Mouse (Mus musculus): ENCODE measurements around the gene Snd1.

Gene Snd1

DNA sequence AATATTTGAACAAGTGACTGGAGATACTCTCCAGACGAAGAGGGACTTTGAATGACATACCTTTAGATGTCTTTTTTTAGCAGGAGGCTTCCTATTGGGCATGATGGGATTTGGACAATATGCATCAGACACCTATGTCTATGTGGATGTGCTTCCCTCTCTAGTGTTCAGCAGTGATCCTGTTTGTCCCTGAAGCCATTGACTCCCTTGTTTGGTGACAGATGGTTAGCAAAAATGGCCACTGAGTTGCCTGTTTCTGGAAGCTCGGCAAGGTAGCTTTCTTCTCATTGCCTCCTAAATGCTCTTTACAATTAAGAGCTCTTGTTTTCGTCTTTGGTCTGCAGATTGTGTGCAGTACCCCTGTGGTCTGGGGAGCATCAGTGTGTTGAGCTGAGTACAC, 158.7 kb downstream of the Snd1 start:
- no peak for DNase-seq (ENCODE audit: low read depth, low spot score)

DNA sequence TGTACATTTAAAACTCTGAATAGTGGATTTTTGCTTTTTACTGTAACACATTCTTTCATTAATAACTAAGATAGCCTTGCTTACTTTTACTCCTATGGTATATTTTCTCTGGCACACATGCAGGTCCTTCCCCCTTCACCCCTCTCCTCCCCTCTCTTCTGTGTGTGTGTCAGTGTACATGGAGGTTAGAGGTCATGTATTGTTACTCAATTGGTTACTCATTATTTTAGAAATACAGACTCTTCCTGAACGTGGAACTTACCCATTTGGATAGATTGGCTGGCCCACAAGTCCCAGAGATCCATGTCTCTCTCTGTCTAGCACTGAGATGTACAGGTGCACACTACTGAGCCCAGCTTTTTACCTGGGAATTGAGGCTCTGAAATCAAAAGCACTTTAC, 160.2 kb downstream of the Snd1 start:
- no peak for DNase-seq (ENCODE audit: low read depth, low spot score)

DNA sequence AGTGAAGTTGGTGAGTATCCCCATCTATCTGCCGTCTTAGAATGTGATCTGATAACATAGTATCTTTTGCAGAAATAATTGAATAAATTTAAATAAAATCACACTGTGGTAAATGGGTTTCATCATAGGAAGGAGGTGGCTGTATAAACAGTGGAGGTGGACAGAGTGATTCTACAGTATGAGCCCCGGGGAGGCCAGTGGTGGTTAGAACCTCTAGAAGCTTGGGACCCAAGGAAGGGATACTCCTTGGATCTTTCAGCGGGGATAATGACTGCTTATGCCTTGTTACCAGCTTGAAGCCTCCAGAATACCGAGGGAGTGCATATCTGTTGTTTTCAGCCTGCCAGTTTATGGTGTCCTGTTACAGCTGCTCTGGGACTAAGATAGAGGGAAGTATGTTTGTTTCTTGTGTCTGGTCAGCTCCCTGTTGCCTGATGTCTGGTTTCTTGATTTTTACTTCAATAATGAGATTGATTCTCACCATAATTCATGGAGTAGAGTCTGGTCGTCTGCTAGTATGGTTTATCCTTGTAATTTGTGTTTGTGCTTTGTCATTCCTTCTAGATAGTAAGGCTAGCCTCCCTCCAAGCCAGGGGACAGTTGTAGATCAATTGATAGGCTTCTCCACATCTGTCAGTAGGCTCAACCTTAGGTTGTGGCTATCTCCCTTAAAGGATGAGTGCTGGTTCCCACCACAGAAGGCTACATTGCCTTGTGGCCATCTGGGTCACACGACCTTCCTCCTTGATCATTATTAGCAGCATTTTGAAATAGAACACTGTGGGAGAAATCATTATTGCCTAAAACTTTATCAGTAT, 160.8 kb downstream of the Snd1 start:
- no peak for DNase-seq (ENCODE audit: low read depth, low spot score)

DNA sequence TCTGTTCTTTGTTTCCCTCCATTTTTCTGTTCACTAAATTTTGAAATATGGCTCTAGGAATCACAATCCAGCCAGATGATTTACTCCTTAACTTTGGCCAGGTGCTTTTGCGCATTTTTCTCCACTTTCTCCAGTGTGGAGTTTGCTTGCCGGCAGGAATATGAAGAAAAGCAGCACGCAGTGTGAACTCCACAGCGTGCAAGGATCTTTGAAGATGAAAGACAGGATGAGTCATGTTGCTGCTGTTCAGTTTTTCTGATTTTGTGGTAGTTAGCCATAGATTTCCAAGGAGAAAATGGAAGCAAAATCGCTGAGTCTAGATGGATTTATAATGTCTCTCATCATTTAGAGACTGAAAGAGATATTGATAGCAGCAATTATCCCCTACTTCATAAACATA, 165.1 kb downstream of the Snd1 start:
- DNase-seq (ENCODE audit: low read depth, low spot score): no peak

DNA sequence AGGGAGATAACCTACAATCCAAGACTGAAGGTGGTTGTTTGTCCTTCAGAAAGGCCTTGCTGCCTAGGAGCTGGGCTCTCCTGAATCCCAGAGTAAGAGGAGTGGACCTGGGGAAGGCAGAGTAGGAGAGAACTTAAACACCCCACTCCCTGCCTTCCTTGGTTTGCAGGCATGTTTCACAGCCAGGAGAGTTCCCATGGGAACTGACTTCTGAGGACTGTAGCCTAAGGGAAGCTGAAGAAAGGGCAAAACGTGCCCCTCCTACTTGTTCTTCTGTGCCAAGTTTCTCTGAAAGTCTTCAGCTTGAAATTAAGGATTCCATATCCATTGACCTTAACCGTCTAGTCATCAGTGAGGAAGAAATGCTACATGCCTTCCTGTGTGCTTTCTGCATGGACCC, 168.0 kb downstream of the Snd1 start:
- DNase-seq (ENCODE audit: low read depth, low spot score): no peak

DNA sequence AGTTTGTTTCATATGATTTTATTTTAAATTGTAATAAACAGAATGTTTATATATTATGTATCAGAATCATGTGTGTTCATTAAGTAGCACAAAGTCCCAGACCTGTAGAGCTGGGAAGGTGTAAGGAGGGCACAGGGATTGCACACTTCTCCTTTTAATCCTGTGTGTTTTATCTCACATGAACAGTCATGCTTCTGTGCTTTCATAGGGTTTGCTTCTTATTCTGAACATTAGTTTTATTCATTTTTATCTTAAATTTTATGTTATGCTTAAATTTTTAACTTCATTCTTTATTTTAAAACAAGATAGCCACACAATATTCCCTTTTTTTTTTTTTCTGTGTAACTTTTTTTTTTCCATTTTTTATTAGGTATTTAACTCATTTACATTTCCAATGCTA, 170.3 kb downstream of the Snd1 start:
- DNase-seq (ENCODE audit: low read depth, low spot score): no peak

DNA sequence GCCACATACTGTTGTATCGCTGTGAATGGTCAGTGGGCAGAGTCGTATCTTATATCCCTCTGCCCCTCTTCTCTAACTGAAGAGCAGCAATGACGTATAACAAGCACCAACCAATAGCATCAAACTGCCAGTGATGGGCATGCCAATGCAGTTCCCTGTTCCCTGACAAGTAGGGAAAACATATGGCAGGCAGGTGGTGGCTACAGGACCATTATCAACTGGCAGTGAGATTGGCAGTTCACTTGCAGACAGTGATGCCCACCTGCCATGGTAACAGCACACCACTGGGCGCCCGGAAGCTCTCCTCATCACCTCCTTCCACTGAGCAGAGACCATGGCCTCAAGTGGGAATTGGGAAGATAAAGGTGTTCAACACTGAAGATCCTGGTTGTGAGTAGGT, 181.6 kb downstream of the Snd1 start:
- DNase-seq (ENCODE audit: low read depth, low spot score): no peak

DNA sequence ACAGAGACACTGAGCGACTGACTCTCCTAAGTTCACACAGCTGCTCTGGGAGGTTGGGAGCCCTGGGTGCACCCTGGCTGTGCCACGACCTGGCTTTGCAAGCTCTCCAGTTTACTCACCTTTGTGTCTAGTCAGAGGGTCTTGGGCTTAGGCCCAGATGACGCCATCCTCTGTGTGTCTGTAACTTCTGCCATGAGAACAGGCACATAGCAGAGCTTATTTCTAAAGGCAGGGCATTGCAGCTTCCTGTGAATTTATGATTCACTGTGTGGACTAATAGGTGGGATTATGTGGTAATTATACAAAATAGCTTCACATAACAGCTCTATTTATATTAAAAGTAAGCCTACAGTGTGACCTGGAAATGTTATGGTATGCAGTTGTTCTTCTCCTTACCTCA, 188.1 kb downstream of the Snd1 start:
- no peak for DNase-seq (ENCODE audit: low read depth, low spot score)

DNA sequence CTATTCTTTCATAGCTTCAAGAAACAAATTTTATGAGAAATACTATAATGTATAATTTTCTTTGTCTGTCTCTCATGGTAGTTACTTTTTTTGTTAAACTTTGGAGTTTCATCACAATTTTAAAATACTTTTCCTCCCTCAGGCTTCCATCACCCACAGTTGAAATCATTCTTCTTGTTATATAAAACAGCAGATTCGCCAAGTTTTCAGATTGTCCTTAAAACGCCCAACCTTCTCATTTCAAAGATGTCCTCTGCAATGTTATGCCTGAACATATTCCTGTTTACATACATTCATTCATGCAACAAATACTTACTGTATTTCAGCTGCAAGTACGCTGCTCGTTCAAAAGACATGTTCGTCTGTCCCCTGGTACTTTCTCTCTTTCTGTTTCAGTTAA, 188.7 kb downstream of the Snd1 start:
- no peak for DNase-seq (ENCODE audit: low read depth, low spot score)

DNA sequence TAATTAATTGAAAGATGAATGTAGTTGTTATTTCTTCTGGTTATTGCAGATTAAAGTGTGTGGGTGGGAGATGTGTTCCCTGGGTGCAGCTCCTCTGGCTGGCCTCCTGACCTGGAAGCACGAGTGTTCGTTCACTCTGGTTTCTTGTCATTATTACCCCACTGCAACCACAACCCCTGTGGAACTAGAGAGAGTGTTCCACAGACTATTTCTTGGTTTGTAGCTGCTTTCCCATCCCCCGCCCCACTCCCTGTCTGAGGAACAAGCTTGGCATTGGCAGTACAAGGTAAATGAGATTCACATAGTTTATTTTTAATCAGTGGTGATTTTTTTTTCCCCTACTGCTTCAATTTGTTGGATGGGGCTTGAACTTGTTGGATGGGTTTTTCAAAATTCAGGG, 189.8 kb downstream of the Snd1 start:
- no peak for DNase-seq (ENCODE audit: low read depth, low spot score)

DNA sequence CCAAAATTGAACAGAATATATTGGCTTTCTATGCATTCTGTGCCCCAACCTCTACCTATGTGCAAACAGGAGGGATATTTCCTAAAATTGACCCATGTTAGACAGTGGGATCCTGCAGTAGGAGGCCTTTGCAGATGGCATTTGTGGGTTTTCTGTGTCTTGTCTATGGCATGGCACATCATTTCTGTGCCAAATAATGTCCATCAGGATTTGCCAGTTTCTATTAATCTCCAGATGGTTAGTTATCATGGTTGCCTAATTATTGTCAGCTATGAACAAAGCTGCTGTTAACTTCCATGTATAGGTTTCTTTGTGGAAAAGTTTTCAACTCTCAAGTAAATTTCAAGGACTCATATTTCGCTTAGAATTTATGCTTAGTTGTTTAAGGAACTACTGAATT, 192.6 kb downstream of the Snd1 start:
- no peak for DNase-seq (ENCODE audit: low read depth, low spot score)

DNA sequence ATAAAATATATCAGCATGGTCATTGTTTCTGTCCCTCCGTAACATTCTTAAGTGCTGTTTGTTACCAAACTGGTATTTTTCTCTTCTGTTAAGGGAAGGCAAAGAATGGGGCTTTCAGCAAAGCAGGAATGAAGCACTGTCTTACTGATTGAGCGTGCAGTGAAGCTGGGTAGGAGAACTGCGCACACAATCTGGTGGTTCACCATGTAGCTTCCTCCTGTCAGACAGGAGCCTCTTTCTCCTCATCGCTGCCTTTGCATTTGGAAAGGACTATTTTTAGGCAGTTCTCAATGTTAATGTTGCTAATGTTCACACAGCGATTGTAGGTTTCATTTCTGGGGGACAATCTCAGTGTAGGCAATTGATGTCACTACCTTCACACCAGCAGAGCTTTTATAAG, 194.3 kb downstream of the Snd1 start:
- DNase-seq (ENCODE audit: low read depth, low spot score): no peak

DNA sequence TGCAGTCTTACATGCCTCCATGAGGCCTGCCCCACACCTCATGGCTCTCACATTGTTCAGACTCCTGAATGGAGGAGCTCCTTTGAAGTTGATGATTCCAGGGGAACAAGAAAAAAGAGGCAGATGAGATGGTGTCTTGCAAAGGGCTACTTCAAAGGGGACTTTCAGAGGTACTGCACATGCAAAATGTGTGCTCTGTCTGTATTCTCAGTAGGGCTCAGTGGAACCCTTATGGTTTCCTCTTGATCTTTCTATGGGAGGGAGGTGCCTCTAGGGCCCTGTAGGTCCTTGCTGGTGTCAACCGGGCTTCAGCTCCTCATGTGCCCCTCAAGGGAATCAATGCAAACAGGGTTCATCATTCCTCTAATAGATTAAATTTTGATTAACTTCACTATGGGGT, 197.4 kb downstream of the Snd1 start:
- no peak for DNase-seq (ENCODE audit: low read depth, low spot score)

DNA sequence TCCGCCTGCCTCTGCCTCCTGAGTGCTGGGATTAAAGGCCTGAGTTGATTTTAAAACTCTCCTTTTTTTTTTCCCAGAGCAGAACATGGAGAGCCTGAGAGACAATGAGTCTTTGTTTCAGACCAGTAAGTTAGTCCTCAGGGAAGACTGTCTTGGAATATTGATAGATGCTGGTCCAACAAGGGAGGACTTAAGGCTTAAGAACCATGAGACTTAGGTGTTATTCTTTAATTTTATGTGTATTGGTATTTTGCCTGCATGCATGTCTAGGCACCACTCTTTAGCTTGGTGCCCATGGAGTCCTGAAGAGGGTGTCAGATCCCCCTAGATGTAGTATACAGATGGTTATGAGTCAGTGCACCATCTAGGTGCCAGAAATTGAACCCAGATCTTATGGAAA, 199.7 kb downstream of the Snd1 start:
- DNase-seq (ENCODE audit: low read depth, low spot score): no peak

DNA sequence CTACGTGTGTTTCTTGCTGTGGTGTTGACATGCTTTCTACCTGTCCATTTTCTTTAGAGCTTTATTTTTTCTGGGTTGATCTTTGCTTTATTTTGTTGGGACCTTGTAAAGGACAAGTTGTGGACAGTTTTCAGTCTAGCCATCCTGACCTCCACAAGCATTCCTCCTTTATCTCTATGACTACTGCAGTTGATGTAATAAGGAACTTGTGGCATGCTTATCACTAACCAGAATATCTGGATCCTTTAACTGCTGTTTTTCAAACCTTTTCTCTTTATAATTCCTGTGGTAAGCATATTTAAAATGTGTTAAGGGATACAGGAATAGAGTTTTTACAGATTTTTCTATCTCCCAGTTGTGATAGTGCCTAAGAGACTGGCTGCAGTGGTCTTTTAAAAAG, 204.0 kb downstream of the Snd1 start:
- no peak for DNase-seq (ENCODE audit: low read depth, low spot score)

DNA sequence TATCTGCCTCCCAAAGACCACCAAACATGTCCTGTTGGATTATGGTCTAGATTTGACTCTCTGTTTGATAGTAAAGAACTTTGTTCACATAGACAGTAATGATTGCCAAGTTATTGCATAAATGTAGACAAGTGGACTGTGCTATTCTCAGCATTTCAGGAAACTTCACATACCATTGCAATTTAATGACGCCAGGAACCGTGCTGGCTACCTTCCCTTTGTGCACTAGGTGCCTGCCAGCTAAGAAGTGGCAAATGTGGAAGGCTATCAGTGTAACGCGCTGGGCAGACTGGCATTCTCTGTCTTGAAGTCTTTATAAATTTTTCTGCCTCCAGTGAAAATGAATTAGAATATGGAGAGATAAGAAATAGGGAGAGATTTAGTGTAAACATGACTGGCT, 205.6 kb downstream of the Snd1 start:
- DNase-seq (ENCODE audit: low read depth, low spot score): no peak

DNA sequence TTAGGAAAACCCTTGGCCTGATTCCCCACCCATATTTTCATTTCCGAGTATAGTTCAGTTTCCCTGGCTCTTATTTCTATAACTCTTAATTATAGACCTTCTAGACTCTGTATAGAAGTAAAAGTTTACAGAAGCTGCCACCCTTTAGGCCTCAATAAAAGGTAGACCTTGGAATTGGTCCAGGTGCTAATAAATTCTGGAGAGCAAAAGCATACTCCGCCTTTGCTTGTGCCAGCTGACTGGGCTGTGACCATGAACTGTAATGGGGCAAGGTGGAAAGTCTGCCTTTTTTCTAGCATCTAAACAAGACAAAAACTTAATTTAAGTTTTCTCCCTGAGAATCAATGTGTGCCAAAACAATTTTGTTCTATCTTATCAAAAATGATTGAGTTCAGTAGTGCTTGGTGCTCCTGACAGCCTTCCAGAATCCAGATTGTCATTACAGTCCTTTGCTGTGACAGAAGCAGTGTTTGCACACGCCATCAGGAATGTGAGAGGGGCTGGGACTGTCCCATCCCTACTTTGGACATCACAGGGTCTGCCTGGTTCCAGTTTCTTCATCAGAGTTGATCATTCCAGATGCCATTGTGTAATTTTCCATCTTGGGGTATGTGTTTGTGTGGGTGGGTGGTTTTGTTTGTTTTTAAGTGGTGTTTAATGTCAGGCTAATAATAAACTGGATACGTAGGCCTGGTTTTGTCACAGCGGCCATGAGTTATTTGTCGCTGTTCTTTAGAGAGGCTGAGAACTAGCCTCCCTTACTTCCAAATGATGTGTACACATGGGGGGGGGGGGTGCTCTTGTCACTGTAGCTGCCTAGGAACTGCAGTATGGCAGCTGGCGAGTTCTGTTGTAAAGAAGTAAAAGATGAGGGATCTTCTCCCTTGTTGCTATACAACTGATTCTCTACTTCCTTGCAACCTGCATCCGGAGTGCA, 206.8 kb downstream of the Snd1 start:
- no peak for DNase-seq (ENCODE audit: low read depth, low spot score)

DNA sequence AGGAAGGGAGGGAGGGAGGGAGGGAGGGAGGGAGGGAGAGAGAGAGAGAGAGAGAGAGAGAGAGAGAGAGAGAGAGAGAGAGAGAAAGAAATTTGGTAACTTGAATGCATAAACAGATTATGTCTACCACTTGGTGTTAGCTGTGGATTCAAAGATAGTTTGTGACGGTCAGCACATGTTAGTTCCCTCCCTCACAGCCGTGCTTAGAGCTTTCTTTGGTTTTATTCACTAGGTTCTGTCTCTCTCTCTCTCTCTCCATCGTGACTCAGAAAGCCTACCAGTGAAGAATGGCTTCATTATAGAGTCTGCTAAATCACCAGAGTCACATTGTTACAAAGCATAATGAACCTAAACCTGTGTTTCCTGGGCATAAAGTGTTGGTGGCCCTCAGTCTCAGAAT, 210.1 kb downstream of the Snd1 start:
- no peak for DNase-seq (ENCODE audit: low read depth, low spot score)

DNA sequence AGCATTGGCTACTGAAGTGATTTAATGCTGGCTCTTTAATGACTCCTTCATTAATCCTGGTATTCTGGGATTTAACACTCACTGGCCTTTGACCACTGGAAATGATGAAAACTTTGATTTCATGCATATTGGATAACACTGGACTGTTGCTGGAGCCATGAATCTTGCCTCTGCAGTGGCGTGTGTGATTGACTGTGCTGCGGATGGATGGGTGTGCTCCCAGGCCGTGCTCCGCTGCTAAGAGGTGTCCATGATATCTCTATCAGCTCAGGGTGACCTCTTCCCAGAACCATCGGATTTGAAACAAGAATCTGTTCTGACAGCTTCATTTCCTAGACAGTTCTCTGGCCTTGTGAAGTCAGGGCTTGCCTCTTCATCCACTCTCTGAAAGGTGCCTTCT, 210.8 kb downstream of the Snd1 start:
- DNase-seq (ENCODE audit: low read depth, low spot score): no peak

DNA sequence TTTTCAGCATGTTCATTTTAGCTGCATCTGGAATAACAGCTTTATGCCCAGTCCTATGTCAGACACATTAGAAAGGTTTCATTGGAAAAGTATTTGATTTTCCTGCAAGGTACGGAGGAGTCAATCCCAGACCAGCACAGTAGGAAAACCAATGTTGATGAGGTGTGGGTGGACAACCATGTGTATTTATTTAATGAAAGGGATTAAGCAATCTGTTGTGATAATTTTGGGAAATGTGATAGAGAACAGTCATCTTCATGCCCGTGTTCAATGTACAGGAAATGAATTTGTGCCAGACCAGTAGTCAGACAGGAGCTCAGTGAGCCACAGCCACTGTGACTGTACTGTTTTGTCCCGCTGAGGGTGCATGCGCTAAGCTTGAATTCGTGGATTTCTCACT, 212.8 kb downstream of the Snd1 start:
- DNase-seq (ENCODE audit: low read depth, low spot score): no peak

DNA sequence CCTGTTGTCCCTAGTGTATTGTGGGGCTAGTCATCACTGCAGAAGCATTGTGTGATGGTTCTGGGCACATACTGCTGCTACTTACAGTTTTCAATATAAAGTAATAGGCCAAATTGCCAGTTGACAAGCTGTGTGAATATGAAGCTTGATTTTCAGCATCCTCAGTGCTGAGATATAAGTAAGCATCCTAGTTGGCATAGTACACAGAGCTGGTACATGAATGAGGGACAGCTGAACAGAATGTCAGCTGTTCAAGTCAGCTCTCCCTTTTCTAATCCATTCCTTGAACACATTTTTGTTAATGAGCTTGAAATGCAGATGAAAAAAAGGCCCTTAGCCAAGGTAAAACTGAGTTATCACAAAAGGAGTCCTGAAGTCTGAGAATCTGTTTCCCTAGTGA, 217.7 kb downstream of the Snd1 start:
- DNase-seq (ENCODE audit: low read depth, low spot score): no peak

DNA sequence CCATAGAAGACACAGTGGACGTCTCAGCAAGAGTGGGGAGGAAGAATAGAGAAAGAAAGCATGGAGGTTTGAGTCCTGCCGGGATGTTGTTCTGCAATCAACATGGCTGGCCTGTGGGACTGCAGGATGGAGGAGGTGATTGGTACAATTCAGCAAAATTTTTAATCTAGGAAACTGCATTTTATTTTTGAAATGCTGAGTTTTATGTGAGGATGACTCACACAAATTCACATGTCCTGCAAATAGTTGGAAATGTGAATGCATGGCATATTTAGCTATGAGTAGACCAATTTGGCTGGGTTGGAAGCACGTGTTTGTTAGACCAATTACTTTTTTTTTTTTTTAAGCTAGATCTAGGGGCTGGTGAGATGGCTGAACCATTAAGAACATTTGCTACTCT, 222.3 kb downstream of the Snd1 start:
- DNase-seq (ENCODE audit: low read depth, low spot score): no peak

DNA sequence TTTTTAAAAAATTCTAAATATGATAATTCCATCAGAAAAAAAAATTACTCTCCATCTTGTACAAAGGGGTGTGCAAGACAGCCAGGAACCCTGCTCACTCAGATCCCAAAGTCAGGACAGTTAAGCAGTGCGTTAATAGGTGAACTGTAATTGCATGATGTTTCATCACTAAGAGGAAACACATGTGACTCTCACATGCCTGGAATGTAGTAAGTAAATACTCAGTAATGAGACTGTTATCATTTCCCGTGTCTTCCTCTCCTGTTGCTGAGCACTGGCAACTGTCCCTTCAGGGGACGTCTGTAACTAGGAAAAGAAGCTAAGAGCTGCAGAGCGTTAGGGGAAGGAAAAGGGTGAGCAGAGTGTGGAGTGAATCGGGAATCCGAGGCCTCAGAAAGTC, 229.7 kb downstream of the Snd1 start:
- DNase-seq (ENCODE audit: low read depth, low spot score): no peak
